Mouse (Mus musculus) thymus, postnatal 4 days (tissue): ENCODE measurements around the gene Zfp57.
A peak's percentile ranks its signal among the peaks of the same experiment; 100 is the strongest.
"Not testable (repeated sequence)": the region's sequence is repeated elsewhere in the genome, so short reads cannot be mapped to it uniquely, and the experiment has no call there.

Source experiments
- DNase-seq: peaks from one replicate; pipeline ENCODE4 v3.0.0; 2021

The Zfp57 gene

GRCm38 (mm10) chr17:36997033-36997735, 3.8 kb upstream of the Zfp57 start:
- peak; percentile 89 for DNase-seq

- no peak for DNase-seq
Observed at GRCm38 (mm10) chr17:36998477-36998876, 2.5 kb upstream of the Zfp57 start.

- peak; percentile 18 for DNase-seq
Observed at GRCm38 (mm10) chr17:37002364-37003330, 1.7 kb downstream of the Zfp57 start.

GRCm38 (mm10) chr17:37003366-37003765, 2.4 kb downstream of the Zfp57 start:
- DNase-seq = no peak

GRCm38 (mm10) chr17:37008161-37008560, 7.2 kb downstream of the Zfp57 start:
- DNase-seq = no peak

GRCm38 (mm10) chr17:37009460-37010042, 8.6 kb downstream of the Zfp57 start:
- DNase-seq = peak; percentile 9

GRCm38 (mm10) chr17:37011719-37012118, 10.8 kb downstream of the Zfp57 start:
- no peak for DNase-seq

- no peak for DNase-seq
Observed at GRCm38 (mm10) chr17:37012141-37012540, 11.2 kb downstream of the Zfp57 start.

GRCm38 (mm10) chr17:37016333-37016732, 15.4 kb downstream of the Zfp57 start:
- DNase-seq = no peak

- no peak for DNase-seq
Observed at GRCm38 (mm10) chr17:37018328-37018727, 17.4 kb downstream of the Zfp57 start.

- DNase-seq = not testable (repeated sequence)
Observed at GRCm38 (mm10) chr17:37019242-37019641, 18.3 kb downstream of the Zfp57 start.

- no peak for DNase-seq
Observed at GRCm38 (mm10) chr17:37022628-37023576, 21.9 kb downstream of the Zfp57 start, which contains the start of gene Mog. Gene Mog (minus strand): TSS chr17:37023398.

- no peak for DNase-seq
Observed at GRCm38 (mm10) chr17:37026425-37026824, 25.5 kb downstream of the Zfp57 start.

- no peak for DNase-seq
Observed at GRCm38 (mm10) chr17:37027486-37027885, 26.5 kb downstream of the Zfp57 start.

- DNase-seq = no peak
Observed at GRCm38 (mm10) chr17:37028212-37028611, 27.2 kb downstream of the Zfp57 start.

GRCm38 (mm10) chr17:37028683-37029120, 27.7 kb downstream of the Zfp57 start:
- peak; percentile 88 for DNase-seq

- DNase-seq = no peak
Observed at GRCm38 (mm10) chr17:37029162-37029561, 28.2 kb downstream of the Zfp57 start.

- DNase-seq = no peak
Observed at GRCm38 (mm10) chr17:37039127-37039894, 38.3 kb downstream of the Zfp57 start.

- no peak for DNase-seq
Observed at GRCm38 (mm10) chr17:37044651-37045244, 43.8 kb downstream of the Zfp57 start.

GRCm38 (mm10) chr17:37045611-37046311, 44.8 kb downstream of the Zfp57 start, which contains the start of gene Gabbr1:
Gene Gabbr1 (plus strand): TSS chr17:37045966.
- peak; percentile 86 for DNase-seq
